Mouse (Mus musculus) ES-E14 (cell line): ENCODE results near the gene Slc9a1. TPM values are rescaled to one million over a fixed set of nuclear protein-coding genes. Genes with fewer than 3 reads are reported as not detected.

Experiments
- DNase-seq: peaks from one replicate; pipeline ENCODE4 v3.0.0-alpha.2; 2013; ENCODE audit warnings: low read depth, low spot score
- H3K27ac ChIP-seq: 2 replicates; pipeline ENCODE4 v1.5.1; 2012; ENCODE audit warnings: low read depth, mild to moderate bottlenecking, low read length, moderate library complexity, mixed read lengths; ENCODE audit not compliant: poor library complexity, insufficient read depth, severe bottlenecking
- H3K36me3 ChIP-seq: 2 replicates; pipeline ENCODE4 v1.6.1; 2012; ENCODE audit warnings: mild to moderate bottlenecking, low read length, moderate library complexity, mixed read lengths; ENCODE audit not compliant: control insufficient read depth, poor library complexity, insufficient read depth, severe bottlenecking
- H3K4me1 ChIP-seq, 2 experiments: fragments of 150-350 bp in 1 of 2; sonication (generic) in 1 of 2; 2 replicates each; pipeline ENCODE4 v1.6.1; 2012; ENCODE audit warnings: low read length in 2 of 2, mild to moderate bottlenecking in 1 of 2, mixed read lengths in 1 of 2; ENCODE audit not compliant: control insufficient read depth in 2 of 2, insufficient read depth in 2 of 2, poor library complexity in 1 of 2
- H3K4me3 ChIP-seq, 2 experiments: fragments of 150-350 bp in 1 of 2; sonication (generic) in 1 of 2; 2 replicates each; pipeline ENCODE4 v1.5.1; 2012; ENCODE audit warnings: low read length in 2 of 2, low read depth in 1 of 2, mild to moderate bottlenecking in 1 of 2, mixed read lengths in 1 of 2; ENCODE audit not compliant: insufficient read depth in 1 of 2, poor library complexity in 1 of 2, severe bottlenecking in 1 of 2
- H3K9ac ChIP-seq: 2 replicates; pipeline ENCODE4 v1.6.1; 2012; ENCODE audit warnings: low read depth, mild to moderate bottlenecking, low read length, mixed read lengths; ENCODE audit not compliant: poor library complexity, insufficient read depth, severe bottlenecking
- H3K9me3 ChIP-seq: fragments of 150-350 bp; sonication (generic); 2 replicates; pipeline ENCODE4 v1.6.1; 2012; ENCODE audit warnings: low read depth, mild to moderate bottlenecking, low read length; ENCODE audit not compliant: control insufficient read depth, insufficient read depth
- CHD2 ChIP-seq: IDR thresholded peaks from 2 replicates; pipeline ENCODE4 v1.6.1; 2014; ENCODE audit warnings: mild to moderate bottlenecking, low read depth, low read length, inconsistent platforms
- HCFC1 ChIP-seq: IDR thresholded peaks from 2 replicates; pipeline ENCODE4 v1.6.1; 2012; ENCODE audit warnings: low read length, inconsistent platforms, borderline replicate concordance; ENCODE audit not compliant: insufficient read depth
- MAFK ChIP-seq: IDR thresholded peaks from 2 replicates; pipeline ENCODE4 v1.6.1; 2014; ENCODE audit warnings: mild to moderate bottlenecking, low read depth, low read length, inconsistent platforms; ENCODE audit not compliant: insufficient read depth
- ZC3H11A ChIP-seq: IDR thresholded peaks from 2 replicates; pipeline ENCODE4 v1.6.1; 2012; ENCODE audit warnings: low read depth, mild to moderate bottlenecking, inconsistent platforms, low read length, borderline replicate concordance
- ZNF384 ChIP-seq: IDR thresholded peaks from 2 replicates; pipeline ENCODE4 v1.6.1; 2012; ENCODE audit warnings: low read depth, low read length, inconsistent platforms
- in situ Hi-C, 2 experiments: fragments of 600-800 bp; cut with MboI; formaldehyde crosslinking; loops; one replicate each; pipeline ENCODE4 v1.15.1; 2025; ENCODE audit warnings: low sequenced_read_pairs in 2 of 2, inconsistent platforms in 1 of 2; ENCODE audit not compliant: unreplicated experiment in 2 of 2
- total RNA-seq: library from RNA; depleted of rRNA; stranded (reverse); fragments of 300-350 nt; gene quantifications from 2 replicates; pipeline ENCODE4 v1.2.3, GENCODE M21; 2012

Slc9a1 gene
- total RNA-seq, 1 experiment = 24.9 TPM

GRCm38 (mm10) chr4:133424100-133424499 lies 54.6 kb downstream of the Slc9a1 start:
- in situ Hi-C loops = no loop called here
- TF ChIP-seq CHD2 (no peak), ZNF384 (no peak), MAFK (no peak), HCFC1 (no peak), ZC3H11A (peak; percentile 85; the same call in 1 of the 2 replicates)
- no peak overlapping the region for H3K4me3 ChIP-seq

GRCm38 (mm10) chr4:133426141-133426540 lies 56.6 kb downstream of the Slc9a1 start:
- in situ Hi-C loops = no loop called here
- Histone ChIP-seq H3K4me1 (peaks cover 0 to 4% of the 10 kb centered on the region in 2 experiments; a peak in 1 of 4 replicates), H3K27ac (no peak overlapping the region), H3K4me3 (no peak overlapping the region), H3K9ac (no peak overlapping the region), H3K9me3 (no peaks in the 10 kb centered on the region), H3K36me3 (peaks cover 13% of the 10 kb centered on the region; the same call in 1 of the 2 replicates)
- TF ChIP-seq ZC3H11A (no peak), HCFC1 (no peak), ZNF384 (no peak), CHD2 (no peak), MAFK (no peak)
- no peak for DNase-seq

More at GRCm38 (mm10) chr4:133424100-133424499, 54.6 kb downstream of the Slc9a1 start:
- Histone ChIP-seq H3K27ac (no peak overlapping the region), H3K9me3 (no peaks in the 10 kb centered on the region), H3K36me3 (peaks cover 19% of the 10 kb centered on the region; the same call in 1 of the 2 replicates), H3K9ac (no peak overlapping the region), H3K4me1 (peaks cover 0 to 4% of the 10 kb centered on the region in 2 experiments; a peak in 1 of 4 replicates)
- DNase-seq = no peak

GRCm38 (mm10) chr4:133431508-133431907 lies 62.0 kb downstream of the Slc9a1 start:
- Histone ChIP-seq H3K9ac (no peak overlapping the region), H3K9me3 (no peaks in the 10 kb centered on the region), H3K4me3 (no peak overlapping the region), H3K36me3 (no peaks in the 10 kb centered on the region), H3K27ac (no peak overlapping the region), H3K4me1 (peaks cover 0 to 4% of the 10 kb centered on the region in 2 experiments; a peak in 1 of 4 replicates)
- TF ChIP-seq HCFC1 = no peak
- TF ChIP-seq CHD2 = no peak
- TF ChIP-seq ZNF384 = no peak
- TF ChIP-seq MAFK = no peak
- no peak for TF ChIP-seq ZC3H11A
- no peak for DNase-seq
- in situ Hi-C loops = no loop called here

GRCm38 (mm10) chr4:133432560-133433171 lies 63.2 kb downstream of the Slc9a1 start:
- no peak overlapping the region for H3K27ac ChIP-seq

More at GRCm38 (mm10) chr4:133432560-133433171, 63.2 kb downstream of the Slc9a1 start:
- in situ Hi-C loops = no loop called here
- no peak overlapping the region for H3K9ac ChIP-seq
- H3K36me3 ChIP-seq = no peaks in the 10 kb centered on the region
- no peak for TF ChIP-seq HCFC1
- no peak for TF ChIP-seq MAFK
- TF ChIP-seq ZNF384 = no peak
- no peak for TF ChIP-seq ZC3H11A
- no peak for TF ChIP-seq CHD2
- peak overlapping the region in 1 of 2 experiments; percentile 29; a peak in 1 of 4 replicates for H3K4me3 ChIP-seq
- H3K9me3 ChIP-seq = no peaks in the 10 kb centered on the region
- H3K4me1 ChIP-seq = peaks cover 0 to 4% of the 10 kb centered on the region in 2 experiments; a peak in 1 of 4 replicates
- DNase-seq = no peak
